Mouse (Mus musculus) MEL (cell line): ENCODE measurements around the gene Hdhd3.

Experiments
- CTCF ChIP-seq, 3 experiments: IDR thresholded peaks in 2 of 3; conservative IDR thresholded peaks in 1 of 3; 2 replicates each; pipeline ENCODE4 v1.5.1; 2011 to 2012; ENCODE audit warnings: low read length in 3 of 3, low read depth in 2 of 3, mild to moderate bottlenecking in 2 of 3, improper control_type of control experiment in 1 of 3, inconsistent platforms in 1 of 3, mixed read lengths in 1 of 3, moderate library complexity in 1 of 3; ENCODE audit not compliant: control insufficient read depth in 1 of 3, insufficient read depth in 1 of 3, poor library complexity in 1 of 3, severe bottlenecking in 1 of 3
- EP300 ChIP-seq, 2 experiments: IDR thresholded peaks; 2 replicates each; pipeline ENCODE4 v1.6.1; 2011; ENCODE audit warnings: improper control_type of control experiment in 2 of 2, low read length in 2 of 2, low read depth in 1 of 2, mild to moderate bottlenecking in 1 of 2
- GATA1 ChIP-seq: IDR thresholded peaks from 2 replicates; pipeline ENCODE4 v1.6.1; 2011; ENCODE audit warnings: low read depth, low read length, improper control_type of control experiment
- MAFK ChIP-seq: IDR thresholded peaks from 2 replicates; pipeline ENCODE4 v1.6.1; 2011; ENCODE audit warnings: low read depth, mild to moderate bottlenecking, low read length, improper control_type of control experiment, borderline replicate concordance
- MXI1 ChIP-seq: IDR thresholded peaks from 2 replicates; pipeline ENCODE4 v1.6.1; 2011; ENCODE audit warnings: mild to moderate bottlenecking, low read depth, low read length, improper control_type of control experiment
- POLR2A ChIP-seq, 2 experiments: IDR thresholded peaks; 2 replicates each; pipeline ENCODE4 v1.6.1; 2011 to 2012; ENCODE audit warnings: low read length in 2 of 2, mild to moderate bottlenecking in 2 of 2, control low read depth in 1 of 2, improper control_type of control experiment in 1 of 2, low read depth in 1 of 2, moderate library complexity in 1 of 2; ENCODE audit not compliant: control insufficient read depth in 1 of 2, insufficient read depth in 1 of 2, poor library complexity in 1 of 2
- POLR2AphosphoS5 ChIP-seq: IDR thresholded peaks from 2 replicates; pipeline ENCODE4 v1.6.1; 2012; ENCODE audit warnings: low read depth, borderline replicate concordance, mild to moderate bottlenecking, inconsistent platforms, low read length, moderate library complexity, mixed read lengths

GRCm38 (mm10) chr4:62527655-62528054 is 24.4 kb upstream of the Hdhd3 start:
- TF ChIP-seq POLR2A (IDR thresholded peaks at IDR 0.05; ENCODE audit: control insufficient read depth in 1 of 2, insufficient read depth in 1 of 2, low read depth in 1 of 2, low read length in 2 of 2, poor library complexity in 1 of 2) (no peak), GATA1 (peak; percentile 71), CTCF (IDR thresholded peaks at IDR 0.05 in 2 of 3, conservative IDR thresholded peaks at IDR 0.05 in 1 of 3; ENCODE audit: control insufficient read depth in 1 of 3, insufficient read depth in 1 of 3, low read depth in 2 of 3, low read length in 3 of 3, poor library complexity in 1 of 3, severe bottlenecking in 1 of 3) (no peak), POLR2AphosphoS5 (no peak), EP300 (IDR thresholded peaks at IDR 0.05; ENCODE audit: low read depth in 1 of 2, low read length in 2 of 2) (no peak), MAFK (no peak), MXI1 (no peak)
